Mouse (Mus musculus) stomach, embryonic 14.5 days (tissue): ENCODE measurements around the gene Cacna1d. TPM values are rescaled to one million over a fixed set of nuclear protein-coding genes. Genes with fewer than 3 reads are reported as not detected.

Experiments used
- ATAC-seq: fragments of 200-750 bp; cut with Nextera tagmentation; 2 replicates; pipeline ENCODE4 v1.8.0; 2017; ENCODE audit warnings: low read depth, moderate TSS enrichment; ENCODE audit not compliant: insufficient number of reproducible peaks, insufficient read depth, low FRiP score
- H3K27ac ChIP-seq: fragments of 300-500 bp; sonication (generic); 2 replicates; pipeline ENCODE4 v1.5.1; 2014; ENCODE audit warnings: mild to moderate bottlenecking, low read length, moderate library complexity, mixed read lengths
- H3K27me3 ChIP-seq: fragments of 300-500 bp; sonication (generic); 2 replicates; pipeline ENCODE4 v1.6.1; 2014; ENCODE audit warnings: low read length, control low read depth, mixed read lengths; ENCODE audit not compliant: control insufficient read depth, insufficient read depth
- H3K36me3 ChIP-seq: fragments of 300-500 bp; sonication (generic); 2 replicates; pipeline ENCODE4 v1.6.1; 2014; ENCODE audit warnings: mild to moderate bottlenecking, control low read depth, low read length, moderate library complexity, mixed read lengths; ENCODE audit not compliant: control insufficient read depth, insufficient read depth
- H3K4me1 ChIP-seq: fragments of 300-500 bp; sonication (generic); 2 replicates; pipeline ENCODE4 v1.6.1; 2014; ENCODE audit warnings: low read length, control low read depth, mixed read lengths; ENCODE audit not compliant: control insufficient read depth, insufficient read depth
- H3K4me2 ChIP-seq: fragments of 300-500 bp; sonication (generic); replicated peaks from 2 replicates; pipeline ENCODE4 v1.6.1; 2014; ENCODE audit warnings: low read depth, low read length, control low read depth
- H3K4me3 ChIP-seq: fragments of 300-500 bp; sonication (generic); 2 replicates; pipeline ENCODE4 v1.5.1; 2014; ENCODE audit warnings: low read depth, low read length, control low read depth
- H3K9ac ChIP-seq: fragments of 300-500 bp; sonication (generic); replicated peaks from 2 replicates; pipeline ENCODE4 v1.6.1; 2014; ENCODE audit warnings: low read depth, mild to moderate bottlenecking, control low read depth, low read length, moderate library complexity, mixed read lengths
- H3K9me3 ChIP-seq: fragments of 300-500 bp; sonication (generic); 2 replicates; pipeline ENCODE4 v1.6.1; 2016; ENCODE audit warnings: low read depth, low read length, control low read depth; ENCODE audit not compliant: control insufficient read depth
- WGBS: fragments of 180-500 bp; shearing (Covaris S2); extraction: QIAGEN DNeasy Blood & Tissue Kit; methylation state at CpG from one replicate; pipeline ENCODE4 v1.1.7; 2014; 5-methylcytosine and 5-hydroxymethylcytosine counted together
- polyA plus RNA-seq: library from polyadenylated mRNA; unstranded; fragments of >200 nt; fragmentation: Nextera tagmentation; extraction: Ambion mirVana; gene quantifications from 2 replicates; pipeline ENCODE4 v1.2.1, GENCODE M21; 2014

Cacna1d gene
- 15.3 and 19.3 TPM in 2 replicates for polyA plus RNA-seq

DNA sequence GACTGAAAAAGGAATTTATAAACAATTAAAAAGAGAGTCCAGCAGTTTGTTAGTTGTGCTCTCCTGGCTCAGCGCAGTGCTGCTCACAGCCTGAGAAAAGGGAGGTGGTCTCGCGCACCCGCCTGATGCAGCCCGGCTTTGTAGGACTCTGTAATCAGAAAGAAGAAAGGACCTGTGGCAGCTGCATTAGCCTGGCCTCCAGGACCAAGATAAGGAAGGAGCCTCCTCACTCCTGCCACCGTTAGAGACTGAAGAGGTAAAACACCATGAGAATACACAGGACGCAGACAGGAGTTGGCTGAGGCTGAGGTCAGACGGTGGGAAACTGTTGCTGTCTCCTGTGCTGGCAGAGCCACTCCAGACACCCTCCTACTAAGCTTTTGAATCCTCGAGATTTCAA lies at the start of gene Cacna1d:
Gene Cacna1d, minus strand, starts transcription at position 114 of the 400 bp plus-strand sequence.
- Histone ChIP-seq H3K27ac (peak within 1 kb of the TSS; percentile 53; the same call in 1 of the 2 replicates), H3K4me1 (no peaks in the 10 kb centered on the region), H3K27me3 (no peaks in the 10 kb centered on the region), H3K9me3 (no peaks in the 10 kb centered on the region), H3K4me3 (no peak within 1 kb of the TSS), H3K9ac (no peak within 1 kb of the TSS), H3K4me2 (no peak within 1 kb of the TSS), H3K36me3 (peaks cover 34% of the 10 kb centered on the region)
- no peak; the same call in 1 of the 2 replicates for ATAC-seq
- WGBS, result 50% methylated on average over 9 of the region's 9 CpGs

DNA sequence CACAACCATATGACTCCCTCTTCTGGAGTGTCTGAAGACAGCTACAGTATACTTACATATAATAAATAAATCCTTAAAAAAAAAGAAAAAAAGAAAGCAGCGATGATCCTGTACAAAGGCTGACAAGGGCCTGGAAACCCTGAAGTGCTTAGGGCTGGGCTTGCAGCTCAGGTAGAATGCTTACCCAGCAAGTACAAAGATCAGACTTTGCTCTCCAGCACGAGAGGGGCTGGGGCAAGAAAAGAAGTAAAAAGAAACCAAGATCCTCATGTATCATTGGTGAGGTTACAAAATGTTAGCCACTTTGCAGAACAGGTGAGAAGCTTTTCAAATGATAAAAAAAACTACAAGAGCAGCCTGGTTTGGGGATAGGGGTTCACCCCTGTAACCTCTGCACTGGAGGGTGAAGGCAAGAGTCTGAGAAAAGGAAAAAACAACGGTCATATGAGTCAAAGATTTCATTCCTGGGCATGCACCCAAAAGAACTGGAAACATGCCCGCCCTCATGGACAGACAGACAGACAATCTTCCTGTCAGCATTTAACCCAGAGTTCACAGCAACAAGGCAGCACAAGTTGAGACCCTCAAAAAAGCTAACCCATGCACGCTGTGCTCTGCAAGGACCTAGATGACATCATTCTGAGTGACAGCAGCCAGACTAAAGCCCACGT lies 42.7 kb upstream of the Cacna1d start:
- H3K9me3 ChIP-seq, result no peaks in the 10 kb centered on the region
- H3K4me1 ChIP-seq, result no peaks in the 10 kb centered on the region
- no peak for ATAC-seq
- peaks cover 2% of the 10 kb centered on the region; the same call in 1 of the 2 replicates for H3K36me3 ChIP-seq
- H3K4me2 ChIP-seq, result no peak overlapping the region
- no peaks in the 10 kb centered on the region for H3K27me3 ChIP-seq
- 77% methylated on average over 6 of the region's 6 CpGs for WGBS
- H3K27ac ChIP-seq, result no peak overlapping the region
- no peak overlapping the region for H3K9ac ChIP-seq
- H3K4me3 ChIP-seq, result no peak overlapping the region

DNA sequence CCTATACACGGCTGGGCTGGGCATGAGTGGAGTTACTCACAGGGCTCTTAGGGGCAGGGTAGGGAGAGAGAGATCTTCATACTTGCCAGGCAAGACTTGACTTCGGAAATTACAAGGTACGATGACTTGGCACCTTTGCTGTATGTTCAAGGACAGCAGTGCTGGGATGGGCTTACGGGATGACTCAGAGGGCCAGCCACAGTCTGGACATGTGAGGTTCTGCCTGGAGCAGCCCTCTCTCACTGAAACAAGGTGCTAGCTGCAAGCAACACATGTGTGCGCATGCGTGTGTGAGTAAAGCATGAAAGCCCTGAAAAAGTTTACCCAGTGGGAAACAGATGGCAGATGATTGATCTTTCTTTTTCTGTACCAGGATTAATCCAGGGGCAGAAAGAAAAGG lies 40.6 kb upstream of the Cacna1d start:
- no peaks in the 10 kb centered on the region for H3K4me1 ChIP-seq
- peaks cover 14% of the 10 kb centered on the region for H3K36me3 ChIP-seq
- H3K27me3 ChIP-seq, result no peaks in the 10 kb centered on the region
- H3K27ac ChIP-seq, result no peak overlapping the region
- WGBS, result 93% methylated on average over 6 of the region's 6 CpGs
- H3K9ac ChIP-seq, result no peak overlapping the region
- H3K9me3 ChIP-seq, result no peaks in the 10 kb centered on the region
- H3K4me3 ChIP-seq, result no peak overlapping the region
- no peak overlapping the region for H3K4me2 ChIP-seq
- ATAC-seq, result no peak

DNA sequence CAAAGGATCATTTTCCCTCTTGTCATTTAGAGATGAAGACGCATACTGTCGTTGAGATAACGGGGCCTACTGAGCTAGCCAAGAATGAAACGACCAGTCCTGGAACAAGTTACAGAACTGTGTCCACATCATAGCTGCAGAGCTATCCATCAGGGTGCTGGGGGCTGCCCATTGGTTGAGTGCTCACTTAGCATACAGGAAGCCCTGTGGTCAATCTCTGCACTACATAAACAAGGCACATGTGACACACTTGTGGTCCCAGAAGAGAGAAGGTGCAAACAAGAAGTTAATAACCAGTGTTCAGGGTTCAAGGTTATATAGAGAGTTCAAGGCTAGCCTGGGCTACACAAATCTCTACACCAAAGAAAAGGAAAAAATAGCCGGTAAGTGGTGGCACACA lies 40.2 kb upstream of the Cacna1d start:
- Histone ChIP-seq H3K27me3 (no peaks in the 10 kb centered on the region), H3K36me3 (peaks cover 15% of the 10 kb centered on the region), H3K27ac (no peak overlapping the region), H3K9me3 (no peaks in the 10 kb centered on the region), H3K9ac (no peak overlapping the region), H3K4me1 (no peaks in the 10 kb centered on the region), H3K4me3 (no peak overlapping the region), H3K4me2 (no peak overlapping the region)
- no peak for ATAC-seq
- WGBS, result 86% methylated on average over 5 of the region's 5 CpGs

DNA sequence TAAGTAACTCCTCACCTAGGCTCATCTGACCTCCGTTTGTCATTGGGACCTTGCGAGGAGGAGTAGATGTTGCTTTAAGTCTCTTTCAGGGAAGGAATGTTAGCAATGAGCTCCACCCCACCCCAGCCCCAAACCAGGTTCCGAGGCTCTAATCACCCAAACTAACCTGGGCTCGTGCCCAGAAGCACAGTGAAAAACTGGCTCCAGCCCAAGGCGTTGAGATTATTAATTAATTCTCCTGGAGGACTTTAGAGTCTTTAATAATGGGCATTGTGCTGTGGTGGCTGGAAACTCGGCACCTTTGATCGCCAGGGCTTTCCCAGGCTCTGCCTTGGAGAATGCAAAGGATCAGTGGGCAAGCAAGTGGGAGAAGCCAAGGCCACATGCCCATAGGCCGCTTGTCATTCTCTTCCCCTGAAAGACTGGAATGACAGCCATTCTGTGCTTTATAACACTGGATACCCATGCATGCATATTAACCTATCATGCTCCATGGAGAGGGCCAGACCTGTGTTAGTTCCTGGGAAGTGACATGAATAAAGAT lies 39.5 kb upstream of the Cacna1d start:
- Histone ChIP-seq H3K4me3 (no peak overlapping the region), H3K27me3 (no peaks in the 10 kb centered on the region), H3K27ac (no peak overlapping the region), H3K4me2 (no peak overlapping the region), H3K36me3 (peaks cover 21% of the 10 kb centered on the region), H3K9me3 (no peaks in the 10 kb centered on the region), H3K9ac (no peak overlapping the region), H3K4me1 (no peaks in the 10 kb centered on the region)
- no peak for ATAC-seq
- WGBS, result 58% methylated on average over 8 of the region's 8 CpGs

DNA sequence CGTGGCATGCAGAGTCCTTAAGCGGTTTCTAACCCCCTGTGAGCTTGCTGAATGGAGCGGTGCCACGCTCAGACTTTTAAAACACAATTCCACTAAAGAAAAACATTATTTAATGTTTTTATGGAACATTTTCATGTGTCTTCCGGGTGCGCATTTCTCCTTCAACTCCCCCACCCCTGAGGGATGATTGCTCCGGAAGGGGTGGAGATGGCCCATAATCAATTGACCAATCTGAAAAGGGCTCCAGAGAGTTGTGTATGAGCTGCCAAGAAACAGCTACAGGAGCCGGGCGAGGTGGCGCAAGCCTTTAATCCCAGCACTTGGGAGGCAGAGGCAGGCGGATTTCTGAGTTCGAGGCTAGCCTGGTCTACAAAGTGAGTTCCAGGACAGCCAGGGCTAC lies 38.2 kb upstream of the Cacna1d start:
- no peak overlapping the region for H3K4me3 ChIP-seq
- H3K27ac ChIP-seq, result no peak overlapping the region
- no peak for ATAC-seq
- WGBS, result 95% methylated on average over 12 of the region's 12 CpGs
- no peaks in the 10 kb centered on the region for H3K27me3 ChIP-seq
- no peaks in the 10 kb centered on the region for H3K9me3 ChIP-seq
- no peaks in the 10 kb centered on the region for H3K4me1 ChIP-seq
- peaks cover 33% of the 10 kb centered on the region for H3K36me3 ChIP-seq
- H3K9ac ChIP-seq, result no peak overlapping the region
- no peak overlapping the region for H3K4me2 ChIP-seq

DNA sequence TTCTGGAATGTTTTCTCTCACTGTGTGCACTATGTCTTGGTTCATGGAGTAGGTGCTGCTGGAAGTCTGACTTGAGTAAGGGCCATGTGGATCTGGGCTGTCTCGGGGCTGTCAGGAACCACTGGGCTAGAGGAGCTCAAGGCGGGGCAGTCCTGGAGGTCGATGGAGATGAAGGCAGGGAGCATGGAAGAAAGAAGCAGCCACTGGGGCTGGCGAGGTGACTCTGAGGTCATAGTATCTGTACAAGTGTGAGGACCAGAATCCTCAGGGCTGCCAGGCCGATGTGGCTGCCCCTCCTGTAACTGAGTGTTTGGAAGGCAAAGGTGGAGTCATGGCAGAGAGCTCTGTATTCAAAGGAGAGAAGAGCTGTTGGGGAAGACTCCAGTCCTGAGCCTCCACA lies 37.7 kb upstream of the Cacna1d start:
- 83% methylated on average over 5 of the region's 5 CpGs for WGBS
- Histone ChIP-seq H3K9ac (no peak overlapping the region), H3K4me2 (no peak overlapping the region)

DNA sequence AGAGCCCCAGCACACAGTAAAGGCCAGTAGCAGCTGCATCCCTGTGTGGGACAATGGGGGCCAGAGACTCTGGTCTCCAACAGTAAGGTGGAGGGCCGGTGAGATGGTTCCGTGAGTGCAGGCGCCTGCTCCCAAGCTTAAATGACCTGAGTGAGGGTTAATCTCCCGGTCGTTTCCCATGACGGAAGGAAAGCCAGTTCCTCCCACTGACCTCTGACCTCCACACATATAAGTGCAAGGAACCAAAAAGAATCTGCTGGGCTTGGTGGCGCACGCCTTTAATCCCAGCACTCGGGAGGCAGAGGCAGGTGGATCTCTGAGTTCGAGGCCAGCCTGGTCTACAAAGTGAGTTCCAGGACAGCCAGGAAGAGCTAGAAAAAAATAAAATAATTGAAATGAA lies 37.1 kb upstream of the Cacna1d start:
- no peak overlapping the region for H3K4me2 ChIP-seq
- H3K9ac ChIP-seq, result no peak overlapping the region
- no peak overlapping the region for H3K4me3 ChIP-seq
- H3K27ac ChIP-seq, result no peak overlapping the region
- H3K4me1 ChIP-seq, result no peaks in the 10 kb centered on the region
- H3K36me3 ChIP-seq, result peaks cover 40% of the 10 kb centered on the region
- ATAC-seq, result no peak
- WGBS, result 87% methylated on average over 10 of the region's 10 CpGs
- no peaks in the 10 kb centered on the region for H3K9me3 ChIP-seq
- no peaks in the 10 kb centered on the region for H3K27me3 ChIP-seq

More for the DNA sequence above, 37.7 kb upstream of the Cacna1d start:
- H3K9me3 ChIP-seq, result no peaks in the 10 kb centered on the region
- H3K4me1 ChIP-seq, result no peaks in the 10 kb centered on the region
- H3K4me3 ChIP-seq, result no peak overlapping the region
- no peak for ATAC-seq
- no peaks in the 10 kb centered on the region for H3K27me3 ChIP-seq
- H3K27ac ChIP-seq, result no peak overlapping the region
- H3K36me3 ChIP-seq, result peaks cover 34% of the 10 kb centered on the region

- Histone ChIP-seq H3K4me2 (no peak overlapping the region), H3K9me3 (no peaks in the 10 kb centered on the region), H3K27me3 (no peaks in the 10 kb centered on the region), H3K4me1 (no peaks in the 10 kb centered on the region), H3K9ac (no peak overlapping the region), H3K36me3 (peaks cover 74% of the 10 kb centered on the region), H3K4me3 (no peak overlapping the region), H3K27ac (no peak overlapping the region)
- 79% methylated on average over 6 of the region's 6 CpGs for WGBS
- ATAC-seq, result no peak
Observed at GRCm38 (mm10) chr14:30523356-30523755, 32.1 kb upstream of the Cacna1d start.
